Mouse (Mus musculus): ENCODE measurements at regions not wholly inside any gene's neighbourhood (a gene's known extent, or its start where the extent isn't known, plus 50 kb on each side); places are given as distances from the start of the nearest gene placed in this dataset.

DNA sequence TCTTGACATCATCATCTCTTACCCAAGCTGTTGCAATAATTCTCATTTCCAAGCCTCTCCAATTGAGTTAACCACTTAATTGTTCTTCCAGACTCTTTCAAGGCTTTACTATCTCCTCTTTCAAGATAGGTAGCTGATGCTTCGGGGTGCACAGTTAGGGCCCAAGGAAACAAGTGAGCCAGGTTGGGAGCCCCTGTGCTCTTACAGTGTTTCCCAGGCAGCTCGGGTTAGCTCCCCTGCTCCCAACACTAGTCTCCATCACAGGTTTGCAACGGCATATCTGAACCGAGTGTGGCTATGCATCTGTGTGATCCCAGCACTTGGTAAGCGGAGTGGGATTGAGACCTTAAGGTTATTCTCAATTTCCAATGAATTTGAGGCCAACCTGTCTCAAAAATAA lies 68.6 kb upstream of the Usp24 start:
- Histone ChIP-seq H3K27me3 (ENCODE audit: insufficient read depth, low read length) (no peaks in the 10 kb centered on the region), H3K36me3 (ENCODE audit: insufficient read depth, low read length) (no peaks in the 10 kb centered on the region), H3K4me3 (ENCODE audit: low read length) (no peak overlapping the region), H3K9me3 (ENCODE audit: low read length) (no peaks in the 10 kb centered on the region), H3K27ac (no peak overlapping the region), H3K4me1 (ENCODE audit: insufficient read depth, low read length) (no peaks in the 10 kb centered on the region), H3K9ac (replicated peaks; ENCODE audit: low read length) (no peak overlapping the region), H3K4me2 (ENCODE audit: low read depth, low read length) (no peak overlapping the region)
- TF ChIP-seq CTCF (IDR thresholded peaks at IDR 0.05; ENCODE audit: low read depth): no peak
- no peak for ATAC-seq
- DNase-seq (ENCODE audit: low spot score): no peak
- WGBS: 94% methylated on average over 5 of the region's 5 CpGs

DNA sequence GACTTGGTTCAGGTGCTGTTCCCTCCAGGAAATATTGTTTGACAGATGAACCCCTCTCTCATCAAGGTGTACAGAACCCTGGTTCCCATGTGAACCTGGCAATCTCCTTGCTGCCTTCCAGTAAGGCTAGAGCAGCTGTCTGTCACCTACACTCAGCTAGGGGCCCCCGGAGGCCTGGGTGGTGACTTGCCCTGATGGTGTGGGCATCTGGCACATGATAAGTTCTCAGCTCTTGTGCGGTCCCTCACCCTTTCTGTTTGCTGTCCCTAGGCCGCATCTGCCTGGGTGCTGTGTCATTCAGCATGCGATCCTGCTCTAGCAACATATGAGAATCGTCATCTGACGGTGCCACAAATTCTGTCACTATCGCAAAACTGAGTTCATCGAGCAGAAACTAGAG lies 67.7 kb upstream of the Usp24 start:
- 96% methylated on average over 8 of the region's 8 CpGs for WGBS
- Histone ChIP-seq H3K4me3 (ENCODE audit: low read length) (no peak overlapping the region), H3K4me1 (ENCODE audit: insufficient read depth, low read length) (no peaks in the 10 kb centered on the region), H3K27me3 (ENCODE audit: insufficient read depth, low read length) (no peaks in the 10 kb centered on the region), H3K9me3 (ENCODE audit: low read length) (no peaks in the 10 kb centered on the region), H3K27ac (no peak overlapping the region), H3K36me3 (ENCODE audit: insufficient read depth, low read length) (no peaks in the 10 kb centered on the region), H3K9ac (replicated peaks; ENCODE audit: low read length) (no peak overlapping the region), H3K4me2 (ENCODE audit: low read depth, low read length) (no peak overlapping the region)
- TF ChIP-seq CTCF (IDR thresholded peaks at IDR 0.05; ENCODE audit: low read depth): no peak
- ATAC-seq: no peak
- no peak for DNase-seq (ENCODE audit: low spot score)

DNA sequence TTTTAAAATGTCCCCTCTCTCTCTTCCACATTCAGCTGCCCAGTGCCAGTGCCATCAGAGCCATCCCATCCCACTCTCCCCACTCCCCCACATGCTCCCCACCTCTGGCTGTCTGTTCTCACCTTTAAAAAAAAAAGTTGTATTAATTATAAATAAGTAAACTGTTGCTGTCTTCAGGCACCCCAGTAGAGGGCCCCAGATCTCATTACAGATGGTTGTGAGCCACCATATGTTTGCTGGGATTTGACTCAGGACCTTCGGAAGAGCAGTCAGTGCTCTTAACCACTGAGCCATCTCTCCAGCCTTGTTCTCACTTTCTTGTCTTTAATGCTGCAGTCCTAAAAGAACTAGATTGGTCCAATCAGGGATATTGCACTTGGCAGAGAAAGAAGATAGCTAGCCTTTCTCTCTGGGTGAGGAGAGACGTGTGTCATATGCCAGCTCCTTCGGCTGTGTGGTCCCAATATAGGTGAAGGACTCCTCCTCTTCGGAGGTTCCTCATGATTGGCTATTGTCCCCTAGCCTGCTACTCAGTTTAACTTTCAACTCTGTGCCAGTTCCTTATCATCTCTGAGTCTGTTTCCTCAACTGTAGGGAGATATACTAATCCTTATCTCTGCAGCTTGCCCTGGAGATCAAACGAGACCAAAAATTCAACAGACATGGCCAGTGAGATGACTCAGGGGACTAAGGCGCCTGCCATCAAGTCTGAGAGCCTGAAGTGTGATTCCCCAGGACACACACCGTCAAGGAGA lies 66.8 kb upstream of the Usp24 start:
- H3K9ac ChIP-seq (replicated peaks; ENCODE audit: low read length): no peak overlapping the region
- H3K9me3 ChIP-seq (ENCODE audit: low read length): no peaks in the 10 kb centered on the region
- H3K4me1 ChIP-seq (ENCODE audit: insufficient read depth, low read length): no peaks in the 10 kb centered on the region
- 91% methylated on average over 7 of the region's 7 CpGs for WGBS
- no peak overlapping the region for H3K4me3 ChIP-seq (ENCODE audit: low read length)
- no peak overlapping the region for H3K4me2 ChIP-seq (ENCODE audit: low read depth, low read length)
- no peak for DNase-seq (ENCODE audit: low spot score)
- no peak overlapping the region for H3K27ac ChIP-seq
- ATAC-seq: no peak
- 0 out of 2 replicates have a peak, but pooled peaks have one; percentile 14 for TF ChIP-seq CTCF (IDR thresholded peaks at IDR 0.05; ENCODE audit: low read depth)
- no peaks in the 10 kb centered on the region for H3K27me3 ChIP-seq (ENCODE audit: insufficient read depth, low read length)
- no peaks in the 10 kb centered on the region for H3K36me3 ChIP-seq (ENCODE audit: insufficient read depth, low read length)

DNA sequence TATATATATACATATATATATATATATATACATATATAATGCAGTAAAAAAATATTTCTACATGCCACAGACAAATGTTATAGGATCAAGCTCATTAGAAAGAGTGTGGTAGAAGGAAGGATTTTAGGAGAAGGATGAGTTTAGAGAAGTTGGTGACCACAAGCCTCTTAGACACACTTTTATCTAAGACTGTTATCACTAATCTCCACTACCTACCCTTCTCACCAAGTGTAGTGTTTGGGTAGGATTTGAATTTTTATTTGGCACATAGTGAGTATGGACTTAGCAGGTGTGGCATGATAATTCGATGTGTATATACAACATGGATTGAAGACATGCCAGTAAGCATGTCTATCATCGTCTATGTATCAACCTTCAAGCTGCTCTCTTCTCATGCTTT lies 66.0 kb upstream of the Usp24 start:
- H3K4me1 ChIP-seq (ENCODE audit: insufficient read depth, low read length): no peaks in the 10 kb centered on the region
- H3K27me3 ChIP-seq (ENCODE audit: insufficient read depth, low read length): no peaks in the 10 kb centered on the region
- no peak for TF ChIP-seq CTCF (IDR thresholded peaks at IDR 0.05; ENCODE audit: low read depth)
- ATAC-seq (no peak), DNase-seq (ENCODE audit: low spot score) (no peak)
- H3K9ac ChIP-seq (replicated peaks; ENCODE audit: low read length): no peak overlapping the region
- 93% methylated on average over 2 of the region's 2 CpGs for WGBS
- no peak overlapping the region for H3K4me3 ChIP-seq (ENCODE audit: low read length)
- no peaks in the 10 kb centered on the region for H3K9me3 ChIP-seq (ENCODE audit: low read length)
- no peak overlapping the region for H3K4me2 ChIP-seq (ENCODE audit: low read depth, low read length)
- no peak overlapping the region for H3K27ac ChIP-seq
- H3K36me3 ChIP-seq (ENCODE audit: insufficient read depth, low read length): no peaks in the 10 kb centered on the region

DNA sequence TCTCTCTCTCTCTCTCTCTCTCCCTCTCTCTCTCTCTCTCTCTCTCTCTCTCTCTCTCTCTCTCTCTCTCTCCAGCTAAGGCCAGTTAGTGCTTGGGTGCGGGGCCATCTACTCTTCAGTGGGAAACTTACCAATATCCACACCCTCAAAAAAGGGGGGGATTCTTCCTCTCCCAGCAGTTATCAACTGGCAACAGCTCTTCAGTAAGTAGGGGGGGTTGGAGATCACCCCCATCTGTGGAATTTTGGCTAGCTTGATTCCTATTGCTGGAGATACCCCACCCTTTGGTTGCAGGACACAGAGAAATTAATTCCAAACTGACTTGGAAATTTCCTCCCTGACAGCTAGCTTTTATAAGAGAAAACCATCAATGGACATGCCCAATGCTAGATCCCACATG lies 64.6 kb upstream of the Usp24 start:
- peaks cover 13% of the 10 kb centered on the region for H3K4me1 ChIP-seq (ENCODE audit: insufficient read depth, low read length)
- no peak overlapping the region for H3K9ac ChIP-seq (replicated peaks; ENCODE audit: low read length)
- ATAC-seq: no peak
- H3K4me2 ChIP-seq (ENCODE audit: low read depth, low read length): no peak overlapping the region
- no peaks in the 10 kb centered on the region for H3K36me3 ChIP-seq (ENCODE audit: insufficient read depth, low read length)
- no peak overlapping the region for H3K4me3 ChIP-seq (ENCODE audit: low read length)
- no peaks in the 10 kb centered on the region for H3K27me3 ChIP-seq (ENCODE audit: insufficient read depth, low read length)
- 100% methylated on average over 1 of the region's 1 CpGs for WGBS
- no peak for TF ChIP-seq CTCF (IDR thresholded peaks at IDR 0.05; ENCODE audit: low read depth)
- H3K27ac ChIP-seq: no peak overlapping the region
- DNase-seq (ENCODE audit: low spot score): no peak
- H3K9me3 ChIP-seq (ENCODE audit: low read length): no peaks in the 10 kb centered on the region

DNA sequence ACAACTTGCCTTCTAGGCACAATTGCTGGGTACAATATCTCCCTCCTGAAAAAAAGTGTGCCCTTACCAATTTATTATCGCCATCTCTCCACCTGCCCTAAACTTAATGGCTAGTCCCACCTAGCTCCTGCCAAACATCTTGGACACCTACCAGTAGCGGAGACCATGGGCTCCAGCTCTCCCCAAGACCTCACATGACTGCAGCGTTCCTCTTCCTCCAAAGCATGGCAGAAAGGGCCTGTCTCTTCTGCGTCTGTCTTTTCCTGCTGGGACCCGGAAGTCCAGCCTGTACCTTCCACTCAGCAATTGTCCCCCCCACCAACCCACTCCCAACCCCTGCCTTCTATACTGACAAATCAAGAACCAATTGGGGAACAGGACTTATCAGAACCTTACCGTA lies 63.1 kb upstream of the Usp24 start:
- H3K4me2 ChIP-seq (ENCODE audit: low read depth, low read length): no peak overlapping the region
- H3K27me3 ChIP-seq (ENCODE audit: insufficient read depth, low read length): no peaks in the 10 kb centered on the region
- no peak overlapping the region for H3K9ac ChIP-seq (replicated peaks; ENCODE audit: low read length)
- no peaks in the 10 kb centered on the region for H3K36me3 ChIP-seq (ENCODE audit: insufficient read depth, low read length)
- H3K4me3 ChIP-seq (ENCODE audit: low read length): no peak overlapping the region
- no peak overlapping the region for H3K27ac ChIP-seq
- DNase-seq (ENCODE audit: low spot score) (no peak), ATAC-seq (no peak)
- H3K9me3 ChIP-seq (ENCODE audit: low read length): no peaks in the 10 kb centered on the region
- 93% methylated on average over 6 of the region's 6 CpGs for WGBS
- no peak for TF ChIP-seq CTCF (IDR thresholded peaks at IDR 0.05; ENCODE audit: low read depth)
- peaks cover 24% of the 10 kb centered on the region for H3K4me1 ChIP-seq (ENCODE audit: insufficient read depth, low read length)

DNA sequence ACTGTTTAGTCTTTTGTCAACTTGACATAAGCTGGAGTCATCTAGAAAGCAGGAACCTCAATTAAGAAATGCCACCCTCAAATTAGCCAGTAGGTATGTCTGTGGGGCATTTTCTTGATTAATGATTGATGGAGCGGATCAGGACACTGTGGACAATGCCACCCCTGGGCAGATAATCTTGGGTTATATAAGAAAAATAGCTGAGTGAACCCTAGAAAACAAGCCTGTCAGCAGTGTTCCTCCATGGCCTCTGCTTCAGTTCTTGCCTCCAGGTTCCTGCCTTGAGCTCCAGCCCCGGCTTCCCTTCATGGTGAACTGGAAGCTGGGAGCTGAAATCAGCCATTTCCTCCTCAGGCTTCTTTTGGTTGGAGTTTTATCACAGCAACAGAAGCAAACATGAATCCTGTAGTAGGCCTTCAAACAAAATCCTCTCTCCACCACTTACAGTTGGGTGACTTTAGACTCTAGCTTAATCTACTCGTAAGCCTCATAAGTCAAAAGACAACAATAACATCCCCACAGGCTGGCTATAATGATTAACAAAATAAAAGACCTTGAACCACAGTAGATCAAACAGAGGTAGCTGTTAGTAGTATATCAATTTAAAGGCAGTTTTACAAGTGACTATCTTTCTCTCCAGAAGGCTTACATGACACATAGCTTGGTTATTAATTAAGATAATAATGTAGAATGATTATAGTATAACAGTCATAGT lies 61.1 kb upstream of the Usp24 start:
- Histone ChIP-seq H3K4me2 (ENCODE audit: low read depth, low read length) (no peak overlapping the region), H3K27ac (no peak overlapping the region), H3K4me1 (ENCODE audit: insufficient read depth, low read length) (peaks cover 24% of the 10 kb centered on the region), H3K9ac (replicated peaks; ENCODE audit: low read length) (no peak overlapping the region), H3K36me3 (ENCODE audit: insufficient read depth, low read length) (no peaks in the 10 kb centered on the region), H3K27me3 (ENCODE audit: insufficient read depth, low read length) (no peaks in the 10 kb centered on the region), H3K4me3 (ENCODE audit: low read length) (no peak overlapping the region), H3K9me3 (ENCODE audit: low read length) (no peaks in the 10 kb centered on the region)
- TF ChIP-seq CTCF (IDR thresholded peaks at IDR 0.05; ENCODE audit: low read depth): no peak
- 90% methylated on average over 3 of the region's 3 CpGs for WGBS
- DNase-seq (ENCODE audit: low spot score): no peak
- ATAC-seq: no peak

Data from hindbrain, postnatal 0 days (tissue).